Mouse (Mus musculus) left cerebral cortex, postnatal 14 days (tissue): ENCODE measurements at regions not wholly inside any gene's neighbourhood (a gene's known extent, or its start where the extent isn't known, plus 50 kb on each side); places are given as distances from the start of the nearest gene placed in this dataset.
A peak's percentile ranks its signal among the peaks of the same experiment; 100 is the strongest.

Experiments
- DNase-seq, 2 experiments: peaks; one replicate each; pipeline ENCODE4 v3.0.0; 2021 to 2022; ENCODE audit warnings: low spot score in 2 of 2, mixed read lengths in 1 of 2
- intact Hi-C: fragments of 180-260 bp; cut with DNase I; formaldehyde crosslinking; loops from one replicate; pipeline ENCODE4 v1.15.1; 2025

DNA sequence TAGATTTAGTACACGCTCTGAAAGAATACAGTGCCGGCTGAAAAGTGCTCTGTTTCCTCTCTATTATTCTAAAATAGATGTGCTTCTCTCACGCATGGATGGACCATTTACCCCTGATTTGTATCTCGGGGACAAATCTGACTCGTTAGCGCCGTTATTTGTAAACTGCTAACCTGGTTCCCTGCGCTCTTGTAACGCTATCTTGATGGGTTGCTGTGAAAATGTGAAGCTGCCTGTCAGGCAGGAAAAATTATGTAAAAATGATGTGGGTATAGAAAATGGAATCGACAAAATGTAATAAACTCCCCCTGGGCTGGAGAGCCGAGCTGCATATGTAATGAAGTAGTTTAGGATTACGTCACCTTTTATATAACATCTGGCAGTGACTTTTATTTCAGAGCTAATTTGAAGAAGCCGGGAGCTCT, 59.4 kb upstream of the Slc30a5 start:
- intact Hi-C loops: loop anchor here (2.0 to 10.0 kb wide), 3 partner anchors 345 to 802 kb away; no protein-coding TSS in a partner anchor
- DNase-seq: peak; percentile 34 to 83

DNA sequence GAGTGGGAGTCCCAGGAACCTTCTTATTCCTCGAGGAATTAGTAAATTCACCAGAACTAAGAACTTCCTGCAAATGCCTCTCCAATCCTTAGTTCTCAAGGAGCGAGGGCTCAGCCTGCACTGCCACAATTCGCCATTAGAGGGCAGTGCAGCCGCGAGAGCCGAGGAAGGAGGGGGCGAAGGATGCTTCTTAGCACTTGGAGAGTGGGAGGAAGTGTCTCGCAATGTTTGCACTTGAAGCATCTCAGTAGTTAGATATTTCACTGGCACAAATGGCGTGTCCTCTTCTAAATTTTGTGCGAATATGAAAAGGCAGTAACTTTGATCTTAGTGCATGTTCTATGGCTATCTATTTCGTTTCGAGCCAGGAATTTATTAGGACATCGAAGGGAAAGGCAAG, 59.0 kb upstream of the Slc30a5 start:
- intact Hi-C loops: loop anchor here (2.0 to 10.0 kb wide), 3 partner anchors 345 to 803 kb away; no protein-coding TSS in a partner anchor
- peak; percentile 90 to 92 for DNase-seq

DNA sequence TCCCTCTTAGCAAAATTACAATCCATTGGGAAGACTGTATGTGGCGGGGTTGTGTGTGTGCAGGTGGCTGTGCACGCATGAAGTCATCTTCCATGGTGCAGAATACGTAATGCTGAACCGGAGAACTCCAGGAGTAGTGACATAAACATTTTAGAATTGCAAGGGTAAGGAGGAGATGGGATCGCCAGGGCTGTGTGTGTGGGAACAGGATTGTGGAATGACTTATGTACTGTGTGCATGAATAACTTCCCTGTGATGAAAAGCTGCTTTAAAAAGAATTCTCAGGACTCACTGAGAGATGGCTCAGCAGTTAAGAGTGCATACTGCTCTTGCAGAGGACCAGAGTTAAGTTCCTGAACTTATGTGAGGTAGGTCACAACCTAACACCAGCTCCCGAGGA, 57.2 kb upstream of the Slc30a5 start:
- DNase-seq: peak; percentile 27 to 58
- intact Hi-C loops: loop anchor here (5.0 to 10.0 kb wide), 2 partner anchors 347 to 594 kb away; no protein-coding TSS in a partner anchor

DNA sequence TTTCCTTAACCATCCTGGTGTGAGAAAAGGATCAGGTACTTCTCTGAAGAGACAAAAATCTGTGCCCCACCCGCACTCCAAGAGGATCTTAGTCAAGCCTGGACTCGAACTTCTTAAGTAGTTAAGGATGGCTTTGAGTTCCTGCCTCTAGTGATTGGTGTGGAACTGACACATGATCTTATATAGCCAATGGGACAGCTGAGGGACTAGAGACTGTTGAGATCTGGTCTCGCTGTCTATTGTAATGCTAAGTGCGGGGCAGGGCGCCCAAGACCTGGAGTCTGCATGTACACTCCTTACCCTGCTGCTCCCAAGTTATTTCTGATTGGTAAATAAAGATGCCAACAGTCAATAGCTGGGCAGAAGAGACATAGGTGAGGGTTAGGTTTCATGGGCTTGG, 55.3 kb upstream of the Slc30a5 start:
- no peak for DNase-seq
- intact Hi-C loops: no loop called here

DNA sequence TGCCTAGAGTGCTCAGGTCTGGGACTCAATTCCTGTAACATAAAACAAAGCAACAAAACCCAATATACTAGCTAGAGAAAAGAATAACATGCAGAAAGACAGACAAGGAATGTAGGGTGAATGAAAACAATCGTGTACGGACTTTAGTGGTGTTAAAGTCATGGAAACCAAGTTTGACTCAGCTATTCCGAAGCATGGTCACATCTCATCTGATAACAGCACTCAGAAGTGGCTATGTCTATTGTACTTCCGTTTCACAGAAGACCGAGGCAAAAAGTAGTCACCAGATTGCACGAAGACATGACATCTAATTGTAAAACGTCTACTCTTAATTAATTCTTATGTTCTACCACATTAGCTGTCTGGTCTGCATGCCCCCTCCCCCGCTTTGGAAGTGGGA, 50.5 kb upstream of the Slc30a5 start:
- no peak for DNase-seq
- intact Hi-C loops: no loop called here
